Mouse (Mus musculus): Measurements from ENCODE around the gene Nop53. TPM values are rescaled to one million over a fixed set of nuclear protein-coding genes. Genes with fewer than 3 reads are reported as not detected.
"Not testable (repeated sequence)": the region's sequence is repeated elsewhere in the genome, so short reads cannot be mapped to it uniquely, and the experiment has no call there.

The Nop53 gene
- polyA plus RNA-seq, 1 experiment from 2014 or later, result 168 TPM

- ATAC-seq (ENCODE audit: insufficient read depth, low FRiP score), result no peak
- Histone ChIP-seq H3K4me3 (replicated peaks; ENCODE audit: low read length) (no peak overlapping the region), H3K4me2 (ENCODE audit: low read depth, low read length) (no peak overlapping the region), H3K36me3 (ENCODE audit: control insufficient read depth, insufficient read depth, low read length) (peaks cover 14% of the 10 kb centered on the region; the same call in 1 of the 2 replicates), H3K27me3 (ENCODE audit: control insufficient read depth, insufficient read depth, low read length) (no peaks in the 10 kb centered on the region), H3K9ac (ENCODE audit: low read length) (no peak overlapping the region), H3K9me3 (replicated peaks; ENCODE audit: control insufficient read depth, low read length) (no peaks in the 10 kb centered on the region), H3K27ac (ENCODE audit: low read length) (no peak overlapping the region), H3K4me1 (ENCODE audit: control insufficient read depth, insufficient read depth, low read length) (peaks cover 12% of the 10 kb centered on the region)
- 94% methylated on average over 9 of the region's 9 CpGs for WGBS
These were observed 25.9 kb downstream of the Nop53 start for GRCm38 (mm10) chr7:15919947-15920346.

DNA sequence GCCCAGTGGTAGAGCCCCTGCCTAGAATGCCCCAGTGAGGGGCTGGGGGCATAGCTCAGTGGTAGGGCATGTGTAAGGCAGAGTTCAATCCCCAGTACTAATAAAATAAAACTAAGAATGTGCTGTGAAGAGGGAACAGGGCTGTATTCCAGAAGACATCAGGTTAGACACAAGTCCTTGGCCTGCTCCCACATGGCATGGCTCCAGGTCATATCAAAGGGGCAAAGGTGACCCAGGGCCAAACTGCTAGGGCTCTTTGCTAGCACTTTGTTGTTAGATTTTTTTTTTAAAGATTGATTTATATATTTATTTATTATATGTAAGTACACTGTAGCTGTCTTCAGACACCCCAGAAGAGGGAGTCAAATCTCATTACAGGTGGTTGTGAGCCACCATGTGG lies 27.5 kb downstream of the Nop53 start:
- H3K9ac ChIP-seq (ENCODE audit: low read length), result no peak overlapping the region
- H3K4me3 ChIP-seq (replicated peaks; ENCODE audit: low read length), result no peak overlapping the region
- peaks cover 12% of the 10 kb centered on the region for H3K4me1 ChIP-seq (ENCODE audit: control insufficient read depth, insufficient read depth, low read length)
- no peak for ATAC-seq (ENCODE audit: insufficient read depth, low FRiP score)
- no peaks in the 10 kb centered on the region for H3K27me3 ChIP-seq (ENCODE audit: control insufficient read depth, insufficient read depth, low read length)
- H3K36me3 ChIP-seq (ENCODE audit: control insufficient read depth, insufficient read depth, low read length), result peaks cover 14% of the 10 kb centered on the region; the same call in 1 of the 2 replicates
- no peak overlapping the region for H3K4me2 ChIP-seq (ENCODE audit: low read depth, low read length)
- no peaks in the 10 kb centered on the region for H3K9me3 ChIP-seq (replicated peaks; ENCODE audit: control insufficient read depth, low read length)
- H3K27ac ChIP-seq (ENCODE audit: low read length), result no peak overlapping the region

GRCm38 (mm10) chr7:15916996-15917395 lies 28.9 kb downstream of the Nop53 start:
- WGBS, result 74% methylated on average over 4 of the region's 4 CpGs
- Histone ChIP-seq H3K36me3 (ENCODE audit: control insufficient read depth, insufficient read depth, low read length) (peaks cover 14% of the 10 kb centered on the region; the same call in 1 of the 2 replicates), H3K9ac (ENCODE audit: low read length) (no peak overlapping the region), H3K27ac (ENCODE audit: low read length) (no peak overlapping the region), H3K27me3 (ENCODE audit: control insufficient read depth, insufficient read depth, low read length) (no peaks in the 10 kb centered on the region), H3K4me1 (ENCODE audit: control insufficient read depth, insufficient read depth, low read length) (peaks cover 12% of the 10 kb centered on the region), H3K4me3 (replicated peaks; ENCODE audit: low read length) (no peak overlapping the region), H3K4me2 (ENCODE audit: low read depth, low read length) (no peak overlapping the region), H3K9me3 (replicated peaks; ENCODE audit: control insufficient read depth, low read length) (no peaks in the 10 kb centered on the region)
- ATAC-seq (ENCODE audit: insufficient read depth, low FRiP score), result no peak

DNA sequence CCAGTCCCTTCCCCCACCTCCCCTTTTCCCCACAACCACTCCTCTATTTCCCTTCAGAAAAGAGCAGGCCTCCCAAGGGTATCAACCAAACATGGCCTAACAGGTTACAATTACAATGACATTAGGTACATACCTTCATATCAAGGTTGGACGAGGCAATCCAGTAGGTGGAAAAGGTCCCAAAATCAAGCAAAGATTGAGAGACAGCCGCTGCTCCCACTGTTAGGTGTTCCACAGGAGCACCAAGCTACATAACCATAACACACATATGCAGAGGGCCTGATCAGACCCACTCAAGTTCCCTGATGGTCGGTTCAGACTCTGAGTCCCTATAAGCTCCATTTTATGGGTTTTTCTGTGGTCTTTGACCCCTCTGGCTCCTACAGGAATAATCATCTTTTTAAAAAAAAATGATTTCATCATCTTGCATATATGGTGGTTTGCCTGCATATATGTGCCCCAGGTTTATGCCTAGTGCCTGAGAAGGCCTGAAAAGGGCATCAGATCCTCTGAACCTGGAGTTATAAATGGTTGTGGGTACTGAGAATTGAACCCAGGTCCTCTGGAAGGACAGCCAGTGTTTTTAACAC lies 29.6 kb downstream of the Nop53 start:
- ATAC-seq (ENCODE audit: insufficient read depth, low FRiP score), result no peak
- Histone ChIP-seq H3K9ac (ENCODE audit: low read length) (no peak overlapping the region), H3K27me3 (ENCODE audit: control insufficient read depth, insufficient read depth, low read length) (no peaks in the 10 kb centered on the region), H3K4me1 (ENCODE audit: control insufficient read depth, insufficient read depth, low read length) (peaks cover 10% of the 10 kb centered on the region), H3K4me3 (replicated peaks; ENCODE audit: low read length) (no peak overlapping the region), H3K36me3 (ENCODE audit: control insufficient read depth, insufficient read depth, low read length) (peaks cover 14% of the 10 kb centered on the region; the same call in 1 of the 2 replicates), H3K27ac (ENCODE audit: low read length) (no peak overlapping the region), H3K4me2 (ENCODE audit: low read depth, low read length) (no peak overlapping the region), H3K9me3 (replicated peaks; ENCODE audit: control insufficient read depth, low read length) (no peaks in the 10 kb centered on the region)
- WGBS, result 77% methylated on average over 3 of the region's 3 CpGs

DNA sequence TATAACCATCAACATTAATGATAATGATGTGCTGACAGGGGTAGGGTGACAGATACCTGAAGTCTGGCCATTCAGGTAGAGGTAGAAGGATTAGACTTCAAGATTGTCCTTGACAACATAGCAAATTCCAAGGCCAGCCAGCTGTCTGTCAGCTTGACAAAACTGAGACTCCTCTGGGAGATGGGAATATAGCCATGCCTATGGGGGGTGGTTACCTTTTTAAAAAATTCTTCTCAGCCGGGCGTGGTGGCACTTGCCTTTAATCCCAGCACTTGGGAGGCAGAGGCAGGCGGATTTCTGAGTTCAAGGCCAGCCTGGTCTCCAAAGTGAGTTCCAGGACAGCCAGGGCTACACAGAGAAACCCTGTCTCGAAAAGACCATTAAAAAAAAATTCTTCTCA lies 30.2 kb downstream of the Nop53 start:
- H3K27ac ChIP-seq (ENCODE audit: low read length); H3K4me3 ChIP-seq (replicated peaks; ENCODE audit: low read length); H3K4me1 ChIP-seq (ENCODE audit: control insufficient read depth, insufficient read depth, low read length); H3K4me2 ChIP-seq (ENCODE audit: low read depth, low read length); H3K27me3 ChIP-seq (ENCODE audit: control insufficient read depth, insufficient read depth, low read length); H3K9ac ChIP-seq (ENCODE audit: low read length); ATAC-seq (ENCODE audit: insufficient read depth, low FRiP score); H3K9me3 ChIP-seq (replicated peaks; ENCODE audit: control insufficient read depth, low read length): not testable (repeated sequence)
- peaks cover 14% of the 10 kb centered on the region; the same call in 1 of the 2 replicates for H3K36me3 ChIP-seq (ENCODE audit: control insufficient read depth, insufficient read depth, low read length)
- WGBS, result 83% methylated on average over 4 of the region's 4 CpGs

- Histone ChIP-seq H3K9me3 (replicated peaks; ENCODE audit: control insufficient read depth, low read length) (no peaks in the 10 kb centered on the region), H3K27ac (ENCODE audit: low read length) (no peak overlapping the region), H3K27me3 (ENCODE audit: control insufficient read depth, insufficient read depth, low read length) (no peaks in the 10 kb centered on the region), H3K4me2 (ENCODE audit: low read depth, low read length) (no peak overlapping the region), H3K9ac (ENCODE audit: low read length) (no peak overlapping the region), H3K36me3 (ENCODE audit: control insufficient read depth, insufficient read depth, low read length) (peaks cover 14% of the 10 kb centered on the region; the same call in 1 of the 2 replicates), H3K4me1 (ENCODE audit: control insufficient read depth, insufficient read depth, low read length) (no peaks in the 10 kb centered on the region), H3K4me3 (replicated peaks; ENCODE audit: low read length) (no peak overlapping the region)
- WGBS, result 82% methylated on average over 2 of the region's 2 CpGs
- ATAC-seq (ENCODE audit: insufficient read depth, low FRiP score), result no peak
These were observed 31.1 kb downstream of the Nop53 start for GRCm38 (mm10) chr7:15914751-15915150.

DNA sequence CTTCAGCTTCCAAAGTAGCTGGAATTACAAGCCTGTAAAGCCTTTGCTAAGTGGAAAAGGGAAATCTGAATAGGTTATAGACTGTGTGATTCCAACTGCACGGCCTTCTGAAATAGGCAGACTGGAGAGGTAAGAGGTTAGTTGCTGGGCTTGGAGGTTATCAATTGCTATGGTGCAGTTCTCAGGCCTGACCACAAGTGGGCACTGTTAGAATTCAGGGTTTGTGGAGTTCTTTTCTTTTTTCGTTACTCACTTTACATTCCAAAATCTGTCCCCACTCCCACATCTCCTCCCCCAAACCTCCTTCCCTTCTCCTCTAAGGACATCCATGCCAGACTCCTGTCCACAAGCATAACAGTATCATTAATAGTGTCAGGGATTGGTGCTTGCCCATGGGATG lies 31.6 kb downstream of the Nop53 start:
- H3K9me3 ChIP-seq (replicated peaks; ENCODE audit: control insufficient read depth, low read length), result no peaks in the 10 kb centered on the region
- ATAC-seq (ENCODE audit: insufficient read depth, low FRiP score), result no peak
- 31% methylated on average over 2 of the region's 2 CpGs for WGBS

DNA sequence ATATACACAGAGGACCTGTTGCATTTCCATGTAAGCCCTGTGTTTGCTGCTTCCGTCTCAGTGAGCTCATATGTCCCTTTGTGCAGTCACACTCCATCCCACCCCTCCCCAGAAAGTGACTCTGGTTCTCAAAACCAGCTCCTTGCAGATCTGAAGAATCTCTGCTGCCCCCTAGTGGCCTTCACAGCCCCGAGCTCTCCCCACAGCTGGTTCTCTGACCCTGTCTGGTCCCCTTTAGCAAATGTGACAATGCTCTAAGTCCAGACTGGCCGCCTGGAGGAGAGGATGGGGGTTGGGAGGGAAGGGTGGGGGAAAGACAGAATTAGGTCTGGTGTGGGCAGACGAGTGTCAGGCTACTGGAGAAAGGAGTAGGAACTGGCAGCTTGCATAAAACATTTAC lies 33.7 kb downstream of the Nop53 start:
- H3K9me3 ChIP-seq (replicated peaks; ENCODE audit: control insufficient read depth, low read length), result no peaks in the 10 kb centered on the region
- H3K9ac ChIP-seq (ENCODE audit: low read length), result no peak overlapping the region
- no peak overlapping the region for H3K4me3 ChIP-seq (replicated peaks; ENCODE audit: low read length)
- no peak overlapping the region for H3K4me2 ChIP-seq (ENCODE audit: low read depth, low read length)
- H3K27ac ChIP-seq (ENCODE audit: low read length), result no peak overlapping the region
- 0 out of 2 replicates have a peak, but pooled peaks cover 4% of the 10 kb centered on the region for H3K36me3 ChIP-seq (ENCODE audit: control insufficient read depth, insufficient read depth, low read length)
- WGBS, result under 1% methylated on average over 4 of the region's 4 CpGs
- no peaks in the 10 kb centered on the region for H3K4me1 ChIP-seq (ENCODE audit: control insufficient read depth, insufficient read depth, low read length)
- no peaks in the 10 kb centered on the region for H3K27me3 ChIP-seq (ENCODE audit: control insufficient read depth, insufficient read depth, low read length)
- peak; percentile 45; the same call in 1 of the 2 replicates for ATAC-seq (ENCODE audit: insufficient read depth, low FRiP score)

More for the DNA sequence above, 31.6 kb downstream of the Nop53 start:
- Histone ChIP-seq H3K9ac (ENCODE audit: low read length) (no peak overlapping the region), H3K27ac (ENCODE audit: low read length) (no peak overlapping the region), H3K4me2 (ENCODE audit: low read depth, low read length) (no peak overlapping the region), H3K4me3 (replicated peaks; ENCODE audit: low read length) (no peak overlapping the region), H3K36me3 (ENCODE audit: control insufficient read depth, insufficient read depth, low read length) (peaks cover 13% of the 10 kb centered on the region; the same call in 1 of the 2 replicates), H3K27me3 (ENCODE audit: control insufficient read depth, insufficient read depth, low read length) (no peaks in the 10 kb centered on the region), H3K4me1 (ENCODE audit: control insufficient read depth, insufficient read depth, low read length) (no peaks in the 10 kb centered on the region)

- Histone ChIP-seq H3K4me3 (replicated peaks; ENCODE audit: low read length) (no peak overlapping the region), H3K9me3 (replicated peaks; ENCODE audit: control insufficient read depth, low read length) (no peaks in the 10 kb centered on the region), H3K4me2 (ENCODE audit: low read depth, low read length) (no peak overlapping the region), H3K27ac (ENCODE audit: low read length) (no peak overlapping the region), H3K4me1 (ENCODE audit: control insufficient read depth, insufficient read depth, low read length) (no peaks in the 10 kb centered on the region), H3K9ac (ENCODE audit: low read length) (no peak overlapping the region), H3K36me3 (ENCODE audit: control insufficient read depth, insufficient read depth, low read length) (no peaks in the 10 kb centered on the region), H3K27me3 (ENCODE audit: control insufficient read depth, insufficient read depth, low read length) (no peaks in the 10 kb centered on the region)
- WGBS, result 79% methylated on average over 5 of the region's 5 CpGs
- ATAC-seq (ENCODE audit: insufficient read depth, low FRiP score), result no peak
These were observed 35.4 kb downstream of the Nop53 start for GRCm38 (mm10) chr7:15910521-15910920.

All from stomach, embryonic 16.5 days (tissue).